Mouse (Mus musculus) bone marrow, adult 2 months (tissue): ENCODE measurements around the gene Ppt1.

Source experiments
- CTCF ChIP-seq: fragments of 200-500 bp; IDR thresholded peaks from 2 replicates; pipeline ENCODE4 v1.5.1; 2011; ENCODE audit warnings: low read length, control low read depth; ENCODE audit not compliant: control insufficient read depth, insufficient read depth
- POLR2A ChIP-seq: fragments of 200-500 bp; IDR thresholded peaks from 2 replicates; pipeline ENCODE4 v1.6.1; 2011; ENCODE audit warnings: low read depth, mild to moderate bottlenecking, control low read depth, low read length, borderline replicate concordance; ENCODE audit not compliant: control insufficient read depth

- no peak for TF ChIP-seq POLR2A
- peak; percentile 95 for TF ChIP-seq CTCF
These were observed 27.9 kb upstream of the Ppt1 start for GRCm38 (mm10) chr4:122808108-122808507.
